In genomic region chr5:144267535-144268241, GRCm38 (mm10) we compare ENCODE assay signal across 9 mouse cellular contexts. TPM values are rescaled to one million over a fixed set of nuclear protein-coding genes. Genes with fewer than 3 reads are reported as not detected.
A peak's percentile ranks its signal among the peaks of the same experiment; 100 is the strongest.
DNase-seq lines count a peak whose midpoint lies in the region; TF ChIP-seq lines count a peak whose summit lies in the region.
"Had no signal": no experiment of that assay in that cellular context is flagged by ENCODE, and none has a peak within 500 bp of the region (broad histone marks: within the 10 kb centered on the region; RNA-seq: fewer than 3 reads in every experiment).

No protein-coding gene starts in this region.

- no peak overlapping the region for H3K27ac ChIP-seq in layer of hippocampus, adult 2 months
- H3K27ac ChIP-seq in MEL (ENCODE audit: control insufficient read depth, low read depth, low read length), result no peak overlapping the region
- H3K27ac ChIP-seq in midbrain, embryonic 10.5 days (replicated peaks), result no peak overlapping the region
- H3K27ac ChIP-seq: hindbrain, embryonic 15.5 days had no signal

- no peak for TF ChIP-seq EP300 in MEL (IDR thresholded peaks at IDR 0.05; ENCODE audit: low read depth in 1 of 2, low read length in 2 of 2)

- H3K79me2 ChIP-seq in MEL (ENCODE audit: control insufficient read depth, insufficient read depth, low read length, poor library complexity), result no peaks in the 10 kb centered on the region

- H3K9ac ChIP-seq in MEL (ENCODE audit: control insufficient read depth, low read depth, low read length, poor library complexity, severe bottlenecking), result no peak overlapping the region
- H3K9ac ChIP-seq: hindbrain, embryonic 15.5 days had no signal

- whole genome bisulfite sequencing in midbrain, embryonic 10.5 days, result 86% methylated on average over 8 of the region's 8 CpGs

- DNase-seq in layer of hippocampus, adult 2 months (ENCODE audit: low spot score in 2 of 2), result peak; percentile 49 to 51
- no peak for DNase-seq in layer of hippocampus, postnatal 36 days
- DNase-seq in MEL (ENCODE audit: low read depth, low spot score), result peak; percentile 78
- DNase-seq in gastrocnemius, postnatal 14 days, result peak; percentile 48
- DNase-seq in kidney, postnatal 4 days, result peak; percentile 71 to 80
- DNase-seq in spleen, postnatal 14 days (ENCODE audit: low spot score in 2 of 2), result no peak
- no peak for DNase-seq in thymus, postnatal 25 days
- DNase-seq in midbrain, embryonic 10.5 days (ENCODE audit: low spot score), result no peak

- H3K4me3 ChIP-seq in layer of hippocampus, adult 2 months, result no peak overlapping the region
- no peak overlapping the region for H3K4me3 ChIP-seq in MEL (ENCODE audit: control insufficient read depth in 1 of 2, insufficient read depth in 1 of 2, low read depth in 2 of 2, low read length in 2 of 2)
- H3K4me3 ChIP-seq in midbrain, embryonic 10.5 days, result no peak overlapping the region
- H3K4me3 ChIP-seq: hindbrain, embryonic 15.5 days had no signal

- H3K36me3 ChIP-seq in MEL (ENCODE audit: control insufficient read depth in 1 of 2, insufficient read depth in 2 of 2, low read length in 2 of 2), result peaks cover 0 to 15% of the 10 kb centered on the region in 2 experiments; a peak in 2 of 4 replicates
- peaks cover 68% of the 10 kb centered on the region for H3K36me3 ChIP-seq in midbrain, embryonic 10.5 days

- no peaks in the 10 kb centered on the region for H3K9me3 ChIP-seq in MEL (replicated peaks; ENCODE audit: insufficient read depth, low read length)
- H3K9me3 ChIP-seq in midbrain, embryonic 10.5 days (replicated peaks), result no peaks in the 10 kb centered on the region
- H3K9me3 ChIP-seq: hindbrain, embryonic 15.5 days had no signal

- TF ChIP-seq CTCF in layer of hippocampus, adult 2 months (conservative IDR thresholded peaks at IDR 0.05), result peak; percentile 71
- TF ChIP-seq CTCF in MEL (IDR thresholded peaks at IDR 0.05 in 2 of 3, conservative IDR thresholded peaks at IDR 0.05 in 1 of 3; ENCODE audit: control insufficient read depth in 1 of 3, insufficient read depth in 1 of 3, low read depth in 2 of 3, low read length in 3 of 3, poor library complexity in 1 of 3, severe bottlenecking in 1 of 3), result peak; percentile 31 to 73 (median 64); a peak in 5 of 6 replicates

- TF ChIP-seq RAD21 in MEL (IDR thresholded peaks at IDR 0.05; ENCODE audit: low read depth, low read length), result peak; percentile 69

- peaks cover 0 to 21% of the 10 kb centered on the region in 2 experiments; a peak in 3 of 4 replicates for H3K4me1 ChIP-seq in MEL (ENCODE audit: control insufficient read depth in 1 of 2, insufficient read depth in 2 of 2, low read length in 2 of 2)
- no peaks in the 10 kb centered on the region; the same call in 1 of the 2 replicates for H3K4me1 ChIP-seq in midbrain, embryonic 10.5 days

- no peaks in the 10 kb centered on the region for H3K27me3 ChIP-seq in MEL (ENCODE audit: control insufficient read depth in 1 of 2, insufficient read depth in 2 of 2, low read length in 2 of 2)
- no peaks in the 10 kb centered on the region for H3K27me3 ChIP-seq in midbrain, embryonic 10.5 days (ENCODE audit: low read depth, poor library complexity, severe bottlenecking)
- H3K27me3 ChIP-seq: hindbrain, embryonic 15.5 days had no signal

- no peak for TF ChIP-seq POLR2A in MEL (IDR thresholded peaks at IDR 0.05; ENCODE audit: control insufficient read depth in 1 of 2, insufficient read depth in 1 of 2, low read depth in 1 of 2, low read length in 2 of 2, poor library complexity in 1 of 2)

- intact Hi-C loops in gastrocnemius, postnatal 14 days (cut with DNase I; ENCODE audit: low total_unique reads), result no loop called here

TF ChIP-seq in MEL, 35 proteins besides CTCF, POLR2A, EP300 and RAD21:
- TF ChIP-seq CHD1 (IDR thresholded peaks at IDR 0.05; ENCODE audit: low read depth, low read length) (no peak), ELF1 (IDR thresholded peaks at IDR 0.05; ENCODE audit: low read depth, low read length) (no peak), TCF12 (IDR thresholded peaks at IDR 0.05; ENCODE audit: low read depth, low read length) (no peak), BHLHE40 (IDR thresholded peaks at IDR 0.05; ENCODE audit: borderline replicate concordance, low read depth, low read length) (peak; percentile 28; the same call in 1 of the 2 replicates), UBTF (IDR thresholded peaks at IDR 0.05; ENCODE audit: borderline replicate concordance, insufficient read depth, low read depth, low read length) (no peak), SIN3A (IDR thresholded peaks at IDR 0.05; ENCODE audit: low read length) (0 out of 2 replicates have a peak, but pooled peaks have one; percentile 26), TBP (IDR thresholded peaks at IDR 0.05; ENCODE audit: low read depth, low read length) (no peak), MEF2A (IDR thresholded peaks at IDR 0.05; ENCODE audit: extremely low read depth, insufficient replicate concordance, low read depth, low read length, poor library complexity, severe bottlenecking) (no peak), USF1 (IDR thresholded peaks at IDR 0.05; ENCODE audit: low read depth, low read length) (no peak), POLR2AphosphoS5 (IDR thresholded peaks at IDR 0.05; ENCODE audit: borderline replicate concordance, low read depth, low read length) (no peak), MXI1 (IDR thresholded peaks at IDR 0.05; ENCODE audit: low read depth, low read length) (0 out of 2 replicates have a peak, but pooled peaks have one; percentile 26), ZC3H11A (IDR thresholded peaks at IDR 0.05; ENCODE audit: low read depth, low read length) (peak; percentile 45), MAX (IDR thresholded peaks at IDR 0.05; ENCODE audit: low read length) (0 out of 2 replicates have a peak, but pooled peaks have one; percentile 35), POLR2AphosphoS2 (IDR thresholded peaks at IDR 0.05; ENCODE audit: low read length) (no peak), GABPA (IDR thresholded peaks at IDR 0.05; ENCODE audit: low read depth, low read length) (no peak), ETS1 (IDR thresholded peaks at IDR 0.05; ENCODE audit: low read depth, low read length) (no peak), GATA1 (IDR thresholded peaks at IDR 0.05; ENCODE audit: low read depth, low read length) (no peak), MAFK (IDR thresholded peaks at IDR 0.05; ENCODE audit: borderline replicate concordance, low read depth, low read length) (no peak), CHD2 (IDR thresholded peaks at IDR 0.05; ENCODE audit: low read length) (no peak), SMC3 (IDR thresholded peaks at IDR 0.05; ENCODE audit: low read depth, low read length) (peak; percentile 72), ZNF384 (IDR thresholded peaks at IDR 0.05; ENCODE audit: low read depth, low read length) (no peak), HCFC1 (IDR thresholded peaks at IDR 0.05; ENCODE audit: low read depth, low read length) (no peak), JUND (IDR thresholded peaks at IDR 0.05; ENCODE audit: low read depth, low read length) (no peak), ZKSCAN1 (IDR thresholded peaks at IDR 0.05; ENCODE audit: low read depth, low read length) (no peak), NRF1 (IDR thresholded peaks at IDR 0.05; ENCODE audit: insufficient read depth, low read depth, low read length, poor library complexity, severe bottlenecking) (no peak), MYC (IDR thresholded peaks at IDR 0.05; ENCODE audit: low read depth, low read length) (peak; percentile 74; the same call in 1 of the 2 replicates), E2F4 (IDR thresholded peaks at IDR 0.05; ENCODE audit: borderline replicate concordance, low read depth, low read length) (no peak), TAL1 (IDR thresholded peaks at IDR 0.05; ENCODE audit: low read length) (no peak), MAZ (IDR thresholded peaks at IDR 0.05; ENCODE audit: low read depth, low read length) (no peak), RCOR1 (IDR thresholded peaks at IDR 0.05; ENCODE audit: low read depth, low read length) (0 out of 2 replicates have a peak, but pooled peaks have one; percentile 18)
TF ChIP-seq in MEL: peak in this region for 8.

RNA-seq across cellular contexts. Expression of gene Bri3, which starts 23.5 kb away (rescaled TPM):
- total RNA-seq in layer of hippocampus, adult 2 months (2021), result 10 to 100 TPM; 64.7 to 65.3 TPM
- 10 to 100 TPM; 61.9 to 63.7 TPM for total RNA-seq in layer of hippocampus, postnatal 36 days (2021)
- total RNA-seq in MEL (2012; rRNA removed), result 16.5 and 21.6 TPM in 2 replicates
- 10 to 100 TPM in 1 of 2 experiments, not detected in 1; 40.5 TPM for polyA plus RNA-seq in MEL (2012; ENCODE audit: insufficient read depth in 1 of 2, insufficient read length in 2 of 2, low read depth in 1 of 2, low replicate concordance in 2 of 2, missing spikeins in 1 of 2)
- 10 to 100 TPM; 39.1 to 39.7 TPM for total RNA-seq in gastrocnemius, postnatal 14 days (2021)
- 116 and 117 TPM in 2 replicates for polyA plus RNA-seq in midbrain, embryonic 10.5 days (2016; fragmentation: Nextera tagmentation; extraction: Ambion mirVana)

RNA-seq across cellular contexts. Expression of gene Tecpr1, which starts 44.3 kb away (rescaled TPM):
- total RNA-seq in layer of hippocampus, adult 2 months (2021), result 100 to 1,000 TPM; 107 to 115 TPM
- total RNA-seq in layer of hippocampus, postnatal 36 days (2021), result 100 to 1,000 TPM; 106 TPM
- total RNA-seq in MEL (2012; rRNA removed), result 6.2 and 7.1 TPM in 2 replicates
- polyA plus RNA-seq in MEL (2012; ENCODE audit: insufficient read depth in 1 of 2, insufficient read length in 2 of 2, low read depth in 1 of 2, low replicate concordance in 2 of 2, missing spikeins in 1 of 2), result 1 to 10 TPM in 1 of 2 experiments, not detected in 1; 9.0 TPM
- 10 to 100 TPM; 13.9 to 17.8 TPM for total RNA-seq in gastrocnemius, postnatal 14 days (2021)
- 21.7 and 27.7 TPM in 2 replicates for polyA plus RNA-seq in midbrain, embryonic 10.5 days (2016; fragmentation: Nextera tagmentation; extraction: Ambion mirVana)

Comparison
In these comparisons a context has a peak if more than half of its experiments do, and no peak if none do; other contexts are left out.
1. DNase-seq: peak in layer of hippocampus, adult 2 months (2 of 2), MEL (single experiment), gastrocnemius, postnatal 14 days (single experiment) and kidney, postnatal 4 days (2 of 2); none in layer of hippocampus, postnatal 36 days (0 of 2), spleen, postnatal 14 days (0 of 2), thymus, postnatal 25 days (single experiment) and midbrain, embryonic 10.5 days (single experiment).
2. RNA of gene Tecpr1, which starts 44.3 kb away (total RNA-seq): 107 to 115 TPM in layer of hippocampus, adult 2 months and 106 TPM in layer of hippocampus, postnatal 36 days; 13.9 to 17.8 TPM in gastrocnemius, postnatal 14 days and 6.2 to 7.1 TPM in MEL; every median in the first group is over 4 times any median in the second.